Mouse (Mus musculus): ENCODE data around the gene Taf5. TPM values are rescaled to one million over a fixed set of nuclear protein-coding genes. Genes with fewer than 3 reads are reported as not detected.

The Taf5 gene
- polyA plus RNA-seq, 1 experiment from 2014 or later: 5.9 TPM

GRCm38 (mm10) chr19:47130551-47131125 is 63.1 kb downstream of the Taf5 start:
- H3K9ac ChIP-seq: no peak overlapping the region
- H3K27me3 ChIP-seq: no peaks in the 10 kb centered on the region
- ATAC-seq (ENCODE audit: low FRiP score, low read depth): no peak
- H3K4me2 ChIP-seq: no peak overlapping the region
- 94% methylated on average over 15 of the region's 15 CpGs for WGBS
- H3K4me1 ChIP-seq (replicated peaks): no peaks in the 10 kb centered on the region
- no peak overlapping the region for H3K4me3 ChIP-seq
- H3K27ac ChIP-seq (replicated peaks): no peak overlapping the region
- no peaks in the 10 kb centered on the region for H3K9me3 ChIP-seq
- H3K36me3 ChIP-seq: peaks cover 54% of the 10 kb centered on the region

Other genes starting within 250 kb of the Taf5 start
- gene Ina, start 53.0 kb upstream of the Taf5 start, polyA plus RNA-seq (2015; fragmentation: Nextera tagmentation; extraction: Ambion mirVana): 526 and 612 TPM in 2 replicates
- gene Nt5c2, start 52.6 kb upstream of the Taf5 start, polyA plus RNA-seq (2015; fragmentation: Nextera tagmentation; extraction: Ambion mirVana): 74.1 and 81.2 TPM in 2 replicates
- 29.3 and 33.4 TPM in 2 replicates for gene Pcgf6, start 16.8 kb upstream of the Taf5 start, polyA plus RNA-seq (2015; fragmentation: Nextera tagmentation; extraction: Ambion mirVana)
- 1,548 and 1,861 TPM in 2 replicates for gene Usmg5, start 22.9 kb downstream of the Taf5 start, polyA plus RNA-seq (2015; fragmentation: Nextera tagmentation; extraction: Ambion mirVana)
- 5.1 and 5.9 TPM in 2 replicates for gene Pdcd11, start 23.0 kb downstream of the Taf5 start, polyA plus RNA-seq (2015; fragmentation: Nextera tagmentation; extraction: Ambion mirVana)
- 1.3 and 1.6 TPM in 2 replicates for gene Calhm2, start 70.5 kb downstream of the Taf5 start, polyA plus RNA-seq (2015; fragmentation: Nextera tagmentation; extraction: Ambion mirVana)
- gene Calhm1, start 76.5 kb downstream of the Taf5 start, polyA plus RNA-seq (2015; fragmentation: Nextera tagmentation; extraction: Ambion mirVana): not detected in 2 replicates
- not detected in 2 replicates for gene Calhm3, start 90.0 kb downstream of the Taf5 start, polyA plus RNA-seq (2015; fragmentation: Nextera tagmentation; extraction: Ambion mirVana)
- 17.6 and 17.9 TPM in 2 replicates for gene Neurl1a, start 111.1 kb downstream of the Taf5 start, polyA plus RNA-seq (2015; fragmentation: Nextera tagmentation; extraction: Ambion mirVana)